Mouse (Mus musculus) liver, embryonic 14.5 days (tissue): ENCODE data around the gene Polk.

ENCODE experiments used
- CTCF ChIP-seq: IDR thresholded peaks from 2 replicates; pipeline ENCODE4 v1.5.1; 2016; ENCODE audit warnings: antibody characterized with exemption, low read depth, control low read depth
- EP300 ChIP-seq: IDR thresholded peaks from 2 replicates; pipeline ENCODE4 v1.6.1; 2016; ENCODE audit warnings: antibody characterized with exemption, low read depth

DNA sequence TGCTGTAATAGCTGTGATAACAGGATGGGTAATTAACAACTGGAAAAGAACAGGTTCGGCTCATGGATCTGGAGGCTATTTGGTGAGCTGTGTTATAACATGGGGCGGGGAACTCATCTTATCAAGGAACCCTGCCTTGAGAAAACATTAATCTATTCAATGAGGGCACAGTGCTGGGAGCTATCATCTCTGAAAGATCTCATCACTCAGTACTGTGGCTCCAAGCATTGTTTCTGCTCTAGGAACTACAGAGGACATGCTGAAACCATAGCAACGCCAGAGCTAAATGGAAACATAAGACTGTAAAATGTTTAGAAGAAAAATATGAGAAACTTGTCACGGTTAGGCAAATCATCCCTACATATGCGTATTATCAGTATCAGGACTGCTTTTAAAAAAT is 84.4 kb downstream of the Polk start:
- TF ChIP-seq CTCF (no peak), EP300 (no peak)
